Mouse (Mus musculus) mature B cell (primary cell): ENCODE measurements around the gene Kl.

Source experiments
- in situ Hi-C: fragments of 300-500 bp; cut with MboI; formaldehyde crosslinking; loops from 2 replicates; pipeline ENCODE4 v1.14.3; 2019

The Kl gene

DNA sequence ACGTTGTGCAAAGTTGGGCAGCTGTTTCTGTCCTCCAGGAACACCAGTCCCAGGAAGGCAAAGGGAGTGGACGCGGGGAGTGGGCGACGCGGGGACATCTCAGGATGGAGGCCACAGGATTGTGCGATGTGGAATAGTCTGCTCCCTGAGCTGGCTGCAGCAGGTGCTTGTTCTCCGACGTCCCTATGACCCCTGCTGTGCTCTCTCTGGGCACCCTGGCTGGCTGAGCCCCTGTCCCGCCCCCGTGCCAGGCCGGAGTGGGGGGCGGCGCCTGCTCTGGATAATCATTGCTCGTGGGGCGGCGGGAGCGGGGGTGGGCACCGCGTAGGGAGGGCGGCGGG, at the start of gene Kl:
Kl (plus strand) TSS at position 280 of the 341 bp plus-strand sequence.
- in situ Hi-C loops: no loop called here

DNA sequence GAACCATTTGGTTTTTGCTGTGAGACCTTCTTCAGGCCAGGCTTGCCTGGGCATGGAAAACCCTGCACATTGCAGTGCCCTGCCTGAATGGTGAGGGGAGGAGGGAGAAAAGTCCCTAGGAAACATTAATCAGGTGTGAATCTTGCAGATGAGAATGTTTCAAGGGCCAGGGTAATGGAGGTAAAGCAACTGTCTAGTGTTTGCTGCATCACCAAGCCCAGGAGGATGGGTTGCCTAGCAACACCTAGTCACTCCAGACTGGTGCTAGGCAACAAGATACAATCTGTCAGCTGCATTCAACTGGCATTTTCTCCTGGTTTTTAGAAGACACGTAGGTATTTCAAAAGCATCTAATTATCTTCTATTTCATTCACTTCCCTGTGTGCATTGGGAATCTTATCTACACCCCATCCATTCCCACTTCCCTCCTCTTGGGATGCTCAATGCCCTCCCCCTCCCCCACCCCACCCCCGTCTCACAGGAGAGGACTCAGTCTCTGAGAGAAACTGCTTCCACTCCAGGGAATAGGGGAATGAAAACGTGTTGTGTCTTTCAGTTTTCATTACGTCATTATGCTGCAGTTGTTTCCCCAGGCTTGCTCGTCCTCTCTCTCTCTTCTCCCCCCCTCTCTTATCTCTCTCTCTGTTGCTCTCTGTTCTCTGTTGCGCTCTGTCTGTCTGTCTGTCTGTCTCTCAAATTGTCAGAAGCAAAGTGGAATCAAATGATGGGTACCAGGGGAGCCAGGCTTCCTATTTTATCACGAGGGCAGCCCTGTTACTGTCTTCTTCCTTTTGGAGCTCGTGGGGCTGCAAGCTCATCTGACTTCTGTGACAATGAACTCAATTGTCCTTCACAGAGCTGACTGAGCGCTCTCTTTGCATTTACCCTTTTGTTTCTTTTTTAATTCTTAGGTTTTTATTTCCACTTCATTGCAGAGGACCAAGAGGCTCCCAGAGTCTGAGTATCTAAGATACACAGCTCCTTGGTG, 46.1 kb upstream of the Kl start:
- in situ Hi-C loops: no loop called here

DNA sequence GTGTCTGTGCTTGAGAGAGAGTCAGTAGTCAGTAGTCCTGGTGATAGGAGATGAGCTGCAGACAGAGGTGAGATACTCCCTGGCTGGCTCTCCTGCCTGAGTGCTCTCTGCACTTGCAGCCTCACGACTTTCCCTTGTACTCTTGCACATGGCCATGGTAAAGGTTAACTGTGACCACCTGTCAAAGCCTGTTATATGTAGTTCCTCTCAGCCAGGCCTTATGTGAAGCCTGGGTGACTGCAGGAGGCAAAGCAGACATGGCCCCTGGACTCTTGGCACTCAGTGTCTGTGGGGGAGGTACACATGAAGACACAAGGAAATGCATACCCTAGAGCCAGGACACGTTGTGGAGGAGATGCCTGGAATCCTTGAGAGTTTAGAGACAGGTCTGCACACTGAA, 40.3 kb upstream of the Kl start:
- in situ Hi-C loops: no loop called here

DNA sequence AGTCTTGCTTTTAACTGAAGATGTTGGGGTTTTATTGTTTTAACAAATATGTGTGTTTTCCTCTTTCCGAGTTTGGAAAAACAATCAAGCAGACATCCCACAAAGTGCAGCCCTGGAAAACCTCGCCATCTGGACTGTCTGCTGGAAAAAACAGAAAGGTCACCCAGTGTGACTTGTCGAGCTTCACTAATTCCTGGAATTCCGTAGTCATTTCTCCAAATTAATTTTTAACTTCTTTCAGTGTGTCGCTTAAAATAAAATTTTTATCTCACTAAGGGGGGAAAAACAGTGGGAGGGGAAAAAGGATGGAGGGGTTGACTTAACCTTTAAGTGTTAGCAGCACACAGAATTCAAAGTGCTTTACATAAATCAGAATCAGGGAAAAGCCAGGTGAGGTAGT, 39.8 kb upstream of the Kl start:
- in situ Hi-C loops: no loop called here

DNA sequence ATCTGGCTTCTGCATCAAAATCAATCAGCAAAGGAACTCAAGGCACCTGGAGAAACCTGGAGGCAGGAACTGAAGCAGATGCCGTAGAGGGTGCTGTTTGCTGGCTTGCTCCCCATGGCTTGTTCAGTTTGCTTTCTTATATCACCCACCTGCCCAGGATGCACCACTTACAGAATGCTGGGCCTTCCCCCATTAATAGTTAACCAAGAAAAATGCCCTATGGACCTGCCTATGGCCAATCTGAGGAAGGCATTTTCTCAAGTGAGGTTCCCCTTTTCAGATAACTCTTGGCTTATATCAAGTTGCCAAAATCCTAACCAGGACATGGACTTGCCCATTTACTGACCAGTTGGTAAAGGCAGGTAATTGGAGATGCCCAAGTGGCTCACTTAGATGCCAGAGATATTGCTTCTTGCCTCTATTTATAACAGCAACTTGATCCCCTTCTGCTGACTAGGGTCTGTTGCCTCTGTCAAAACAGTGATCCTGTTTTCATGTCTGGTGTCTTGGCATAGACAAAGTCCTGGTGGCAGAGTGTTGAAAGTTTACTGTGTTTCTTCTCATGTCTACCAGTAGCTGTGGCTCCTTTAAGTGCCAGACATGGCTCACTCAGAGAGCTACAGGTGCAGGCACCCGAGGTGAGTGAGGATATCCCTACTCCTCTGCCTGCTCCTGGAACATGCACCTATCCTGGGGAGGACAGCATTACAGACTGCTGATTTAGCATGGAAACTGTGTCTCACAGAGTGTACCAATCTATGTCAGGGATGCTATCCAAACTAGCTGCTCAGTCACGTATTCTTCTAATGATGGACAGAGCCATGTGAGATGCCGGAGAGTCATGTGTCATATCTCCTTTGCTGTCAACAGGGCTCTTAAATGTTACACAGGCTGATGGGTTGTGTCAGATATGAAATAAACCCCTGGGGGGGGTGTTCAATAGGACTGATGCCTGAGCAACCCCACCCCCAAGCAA, 37.0 kb upstream of the Kl start:
- in situ Hi-C loops: no loop called here

DNA sequence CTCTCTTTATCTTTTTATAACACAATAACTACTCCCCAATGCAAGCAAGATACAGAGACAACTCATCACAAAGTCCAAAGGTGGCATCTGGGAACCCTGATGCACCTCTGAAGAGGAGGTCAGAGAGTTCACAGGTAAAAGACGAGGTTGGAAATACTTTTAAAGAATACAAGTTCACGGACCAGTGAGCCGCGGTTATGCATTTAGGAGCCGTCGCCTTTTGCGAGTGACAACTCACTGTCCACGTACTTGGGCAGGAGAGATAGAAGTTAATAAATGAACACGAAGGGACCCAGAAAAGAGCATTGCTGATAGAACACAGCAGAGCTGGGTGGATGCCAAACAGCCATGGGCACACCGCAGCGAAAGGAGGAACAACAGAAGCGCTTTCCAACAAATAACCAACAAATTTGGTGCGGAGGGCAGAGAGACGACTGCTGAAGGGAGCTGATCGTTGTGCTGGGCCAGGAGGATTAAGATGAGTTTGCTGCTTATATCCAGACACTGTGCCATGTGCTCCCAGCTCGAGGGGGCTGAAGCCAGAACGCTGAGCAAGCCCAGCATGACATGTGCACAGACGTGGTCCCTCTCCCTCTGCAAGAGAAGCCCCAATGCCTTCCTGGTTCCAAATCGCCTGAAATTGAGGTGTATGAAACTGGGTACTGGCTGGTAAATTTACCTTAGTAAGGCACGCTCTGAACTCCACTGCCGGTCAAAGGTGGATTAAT, 35.1 kb upstream of the Kl start:
- in situ Hi-C loops: no loop called here

DNA sequence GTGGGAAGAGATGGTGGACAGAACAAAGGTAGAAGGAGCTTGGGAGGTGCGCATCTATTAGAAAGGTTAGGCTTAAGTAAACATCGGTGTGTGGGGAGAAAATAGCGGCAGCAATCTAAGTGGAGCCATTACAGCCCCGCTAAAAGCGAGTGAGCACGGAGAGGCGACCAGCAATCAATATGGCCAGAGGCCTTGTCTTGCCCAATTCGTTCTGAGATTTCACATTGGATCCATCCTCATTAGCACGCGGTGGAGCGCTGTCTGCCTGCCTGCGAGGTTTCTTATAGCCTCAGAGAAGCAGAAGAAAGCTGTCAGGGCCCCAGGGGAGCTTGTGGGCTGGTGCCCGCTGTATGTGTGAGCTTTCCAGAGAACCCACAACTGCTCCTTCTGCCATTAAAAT, 33.8 kb upstream of the Kl start:
- in situ Hi-C loops: no loop called here

DNA sequence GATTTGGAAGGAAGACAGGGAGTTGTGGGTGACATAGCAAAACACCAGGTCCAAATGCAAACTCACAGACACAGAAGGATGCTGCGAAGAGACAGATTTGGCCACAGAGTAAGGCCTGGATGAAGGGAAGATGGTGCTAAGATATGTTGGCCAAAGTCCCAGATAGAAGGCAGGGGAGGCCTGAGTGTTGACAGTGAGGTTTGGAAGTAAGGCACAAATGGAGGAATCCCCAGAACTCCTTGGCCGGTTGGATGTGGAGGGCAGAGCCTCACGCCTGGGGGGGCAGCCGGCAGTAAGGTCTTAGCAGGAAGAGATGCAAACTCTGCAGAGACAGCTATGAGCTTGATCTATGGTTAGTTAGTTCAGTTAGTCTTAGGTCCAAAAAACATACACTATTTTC, 33.1 kb upstream of the Kl start:
- in situ Hi-C loops: no loop called here

DNA sequence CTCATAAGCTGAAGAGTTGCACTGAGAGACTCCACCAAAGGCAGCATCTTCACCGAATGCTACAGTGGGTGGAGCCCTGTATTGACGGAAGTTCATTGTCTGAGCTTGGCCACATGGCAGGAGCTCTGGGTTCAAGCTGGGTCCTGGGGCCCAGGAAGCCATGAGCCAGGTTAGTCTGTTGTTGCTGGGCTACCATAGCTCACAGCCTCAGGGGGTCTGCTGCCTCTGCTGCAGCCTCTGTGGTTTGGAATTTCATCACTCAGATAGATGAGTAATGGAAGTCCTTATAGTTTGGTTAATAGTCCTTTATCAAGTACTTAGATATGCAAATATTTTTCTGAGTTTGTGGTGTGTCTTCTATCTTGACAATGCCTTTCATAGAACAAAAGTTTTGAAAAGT, 32.4 kb upstream of the Kl start:
- in situ Hi-C loops: no loop called here

DNA sequence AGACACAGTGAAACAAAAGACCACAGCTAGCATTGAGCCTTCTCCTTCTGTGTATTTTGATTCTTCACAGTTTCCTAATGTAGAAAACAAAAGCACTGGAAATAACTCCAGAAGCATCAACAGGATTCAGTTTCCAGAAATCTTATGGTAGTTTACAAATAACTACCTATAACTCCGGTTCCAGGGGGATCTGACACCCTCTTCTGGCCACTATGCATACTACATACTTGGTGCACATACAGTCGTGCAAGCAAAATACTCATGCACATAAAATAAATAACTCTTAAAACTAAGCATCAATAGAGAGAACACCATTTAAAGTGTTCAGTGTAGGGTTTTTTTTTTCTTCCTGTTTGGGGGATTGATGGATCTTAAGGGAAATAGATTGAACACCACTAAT, 23.0 kb upstream of the Kl start:
- in situ Hi-C loops: no loop called here

DNA sequence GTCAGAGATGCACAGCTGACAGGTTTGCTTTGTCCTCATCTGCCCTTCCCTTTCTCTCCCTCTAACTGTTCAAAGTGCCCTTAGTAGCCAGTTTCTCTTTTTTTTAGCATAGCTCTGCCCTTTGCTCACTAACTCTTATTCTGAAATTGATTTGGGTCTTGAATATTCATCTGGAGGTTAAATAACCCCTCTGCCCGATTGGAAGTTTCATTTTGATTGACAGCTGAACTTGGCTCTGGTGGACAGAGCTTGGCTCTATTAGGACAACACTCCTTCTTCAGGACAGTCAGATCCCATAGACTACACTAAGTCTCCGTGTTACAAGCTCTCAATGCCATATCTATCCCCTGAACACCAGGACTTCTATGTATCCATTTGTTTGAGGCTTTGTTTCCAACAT, 19.8 kb upstream of the Kl start:
- in situ Hi-C loops: no loop called here

DNA sequence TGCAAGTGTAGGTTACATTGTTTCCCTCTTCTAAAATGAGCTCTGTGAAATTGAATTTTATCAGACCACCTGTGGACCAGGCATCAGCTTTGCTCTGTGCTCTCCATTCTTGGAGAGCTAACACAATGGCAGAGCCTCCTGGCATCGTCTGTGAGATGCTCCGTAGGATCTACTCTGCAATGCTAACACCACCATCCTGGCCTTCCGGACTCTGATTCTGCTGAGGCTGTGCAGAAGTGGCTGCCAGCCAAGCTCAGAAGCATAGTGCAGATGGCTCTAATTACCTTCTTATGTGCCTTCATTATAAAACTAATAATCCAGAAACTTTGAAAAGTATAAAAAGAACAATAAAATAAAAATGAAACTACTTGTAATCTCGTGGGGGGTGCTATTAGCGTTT, 16.2 kb upstream of the Kl start:
- in situ Hi-C loops: no loop called here

DNA sequence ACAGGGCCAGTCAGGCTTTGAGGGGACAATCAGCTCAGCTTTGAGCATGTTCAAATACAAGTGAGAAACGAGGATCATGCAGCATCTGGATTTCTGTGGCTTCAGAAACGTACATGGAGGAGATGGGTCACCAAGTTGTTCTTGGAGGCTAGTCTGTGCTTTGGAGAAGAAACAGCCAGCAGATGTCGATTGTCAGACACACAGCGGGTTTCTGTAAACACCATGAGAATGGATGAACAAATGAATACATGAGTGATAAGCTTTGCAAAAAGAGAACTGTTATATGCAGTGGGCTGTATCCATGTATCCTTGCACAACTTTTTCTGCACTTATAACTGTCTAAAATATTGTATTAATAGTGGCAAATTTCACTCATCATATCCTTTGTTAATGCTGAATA, 15.6 kb upstream of the Kl start:
- in situ Hi-C loops: no loop called here

DNA sequence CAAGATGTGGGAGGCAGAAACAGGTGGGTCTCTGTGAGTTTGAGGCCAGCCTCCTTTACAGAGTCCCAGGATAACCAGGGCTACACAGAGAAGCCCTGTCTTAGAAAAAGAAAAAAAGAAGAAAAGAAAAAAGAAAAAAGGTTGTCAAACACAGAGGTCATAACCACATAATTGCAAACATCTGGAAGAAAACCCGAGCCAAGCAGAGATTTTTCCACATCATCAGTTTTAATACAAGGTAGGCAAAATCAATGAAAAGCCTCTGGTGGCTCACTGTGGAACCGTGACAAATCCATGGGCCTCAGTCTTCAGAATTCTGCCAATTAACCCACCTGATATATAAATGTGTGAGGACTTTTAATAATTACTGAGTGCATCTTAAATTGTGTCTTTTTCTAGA, 14.9 kb upstream of the Kl start:
- in situ Hi-C loops: no loop called here

DNA sequence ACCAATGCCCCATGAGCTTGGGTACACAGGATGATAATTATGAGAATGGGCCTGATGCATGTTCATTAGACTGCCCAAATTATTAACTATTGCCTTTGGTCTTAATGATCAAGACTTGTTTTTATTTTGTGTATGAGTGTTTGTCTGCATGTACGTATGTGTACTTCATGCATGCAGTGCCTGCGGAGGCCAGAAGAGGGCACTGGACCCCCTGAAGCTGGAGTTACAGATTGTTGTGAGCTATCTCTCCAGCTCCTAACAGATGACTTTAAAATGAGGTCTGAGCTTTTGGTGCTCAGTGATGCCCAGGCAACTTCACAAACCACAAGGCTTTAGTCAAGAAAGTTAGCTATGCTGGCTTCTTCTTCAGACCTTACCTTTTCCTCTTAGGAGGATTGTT, 6.8 kb upstream of the Kl start:
- in situ Hi-C loops: no loop called here

DNA sequence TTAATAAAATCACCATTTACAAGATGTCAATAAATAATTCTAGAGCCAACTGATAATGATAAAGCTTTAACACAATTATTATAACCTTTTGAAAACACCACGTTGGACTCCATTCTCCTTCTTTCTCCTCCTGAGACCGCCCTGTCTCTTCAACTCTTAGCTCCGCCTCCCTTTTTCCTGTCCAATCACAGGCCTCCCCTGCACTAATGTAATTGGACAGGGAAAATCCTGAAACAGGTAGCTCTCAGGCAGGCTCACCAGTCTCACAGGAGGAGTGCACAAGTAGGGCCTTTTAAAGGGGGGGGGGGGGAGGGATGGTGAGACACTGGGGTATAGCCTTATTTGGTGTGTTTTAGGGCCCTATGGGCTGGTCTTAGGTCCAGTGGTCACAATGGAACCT, 3.3 kb upstream of the Kl start:
- in situ Hi-C loops: no loop called here

DNA sequence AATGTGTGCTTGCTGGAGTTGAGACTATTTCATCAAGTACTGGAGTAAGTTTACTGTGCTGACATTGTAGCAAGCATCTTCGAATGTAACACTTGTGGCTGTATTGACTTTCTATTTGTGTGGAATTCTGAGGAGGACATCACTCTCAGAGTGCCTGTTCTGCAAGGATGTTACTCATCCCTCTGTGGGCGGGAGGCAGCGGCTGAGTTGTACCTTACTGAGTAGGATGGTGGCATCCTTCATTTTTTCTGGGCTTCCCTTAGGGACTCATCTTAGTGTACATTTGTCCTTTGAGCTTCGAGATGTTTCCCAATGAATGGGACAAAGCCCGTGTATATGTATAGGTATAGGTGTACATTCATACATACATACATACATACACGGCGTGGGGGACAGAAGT, 1.1 kb upstream of the Kl start:
- in situ Hi-C loops: no loop called here

DNA sequence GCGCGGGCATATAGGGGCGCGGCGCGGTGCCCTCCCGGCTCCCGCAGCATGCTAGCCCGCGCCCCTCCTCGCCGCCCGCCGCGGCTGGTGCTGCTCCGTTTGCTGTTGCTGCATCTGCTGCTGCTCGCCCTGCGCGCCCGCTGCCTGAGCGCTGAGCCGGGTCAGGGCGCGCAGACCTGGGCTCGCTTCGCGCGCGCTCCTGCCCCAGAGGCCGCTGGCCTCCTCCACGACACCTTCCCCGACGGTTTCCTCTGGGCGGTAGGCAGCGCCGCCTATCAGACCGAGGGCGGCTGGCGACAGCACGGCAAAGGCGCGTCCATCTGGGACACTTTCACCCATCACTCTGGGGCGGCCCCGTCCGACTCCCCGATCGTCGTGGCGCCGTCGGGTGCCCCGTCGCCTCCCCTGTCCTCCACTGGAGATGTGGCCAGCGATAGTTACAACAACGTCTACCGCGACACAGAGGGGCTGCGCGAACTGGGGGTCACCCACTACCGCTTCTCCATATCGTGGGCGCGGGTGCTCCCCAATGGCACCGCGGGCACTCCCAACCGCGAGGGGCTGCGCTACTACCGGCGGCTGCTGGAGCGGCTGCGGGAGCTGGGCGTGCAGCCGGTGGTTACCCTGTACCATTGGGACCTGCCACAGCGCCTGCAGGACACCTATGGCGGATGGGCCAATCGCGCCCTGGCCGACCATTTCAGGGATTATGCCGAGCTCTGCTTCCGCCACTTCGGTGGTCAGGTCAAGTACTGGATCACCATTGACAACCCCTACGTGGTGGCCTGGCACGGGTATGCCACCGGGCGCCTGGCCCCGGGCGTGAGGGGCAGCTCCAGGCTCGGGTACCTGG, 488 bp downstream of the Kl start:
- in situ Hi-C loops: no loop called here

DNA sequence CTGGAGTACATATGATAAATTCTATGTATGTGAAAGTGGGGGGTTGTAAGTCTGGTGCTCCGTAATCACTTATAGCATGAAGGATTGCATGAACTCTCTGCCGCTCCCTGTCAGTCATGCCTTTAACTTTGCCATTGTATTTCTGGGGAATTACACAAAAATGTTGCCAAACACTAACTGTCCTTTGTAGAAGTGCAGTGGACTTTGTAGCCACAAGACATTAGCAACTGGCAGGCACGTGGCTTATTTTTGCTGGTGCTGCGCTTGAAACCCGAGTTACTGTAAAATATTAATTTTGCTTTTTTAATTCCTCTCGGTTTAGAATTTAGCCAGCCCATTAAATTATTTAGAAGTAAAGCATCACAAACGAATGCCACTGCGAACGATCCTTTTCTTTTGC, 2.4 kb downstream of the Kl start:
- in situ Hi-C loops: no loop called here

DNA sequence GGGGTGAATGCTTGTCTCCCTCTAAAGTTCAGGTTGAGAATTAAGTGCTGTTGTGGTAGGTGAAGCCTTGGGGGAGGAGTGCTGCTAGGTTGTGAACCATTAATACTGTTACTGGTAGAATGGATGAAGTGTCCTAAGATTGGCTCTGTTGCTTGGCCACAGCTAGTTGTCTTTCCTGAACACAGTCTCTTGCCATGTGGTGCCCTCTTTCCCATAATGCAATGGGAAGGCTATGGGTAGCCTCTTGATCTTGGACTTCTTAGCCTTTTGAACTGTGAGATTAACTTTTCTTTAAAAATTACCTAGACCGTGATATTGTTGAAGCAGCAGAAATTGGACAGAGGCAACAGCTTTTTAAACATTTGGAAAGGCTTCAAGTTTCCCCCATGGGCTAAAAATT, 7.5 kb downstream of the Kl start:
- in situ Hi-C loops: no loop called here

DNA sequence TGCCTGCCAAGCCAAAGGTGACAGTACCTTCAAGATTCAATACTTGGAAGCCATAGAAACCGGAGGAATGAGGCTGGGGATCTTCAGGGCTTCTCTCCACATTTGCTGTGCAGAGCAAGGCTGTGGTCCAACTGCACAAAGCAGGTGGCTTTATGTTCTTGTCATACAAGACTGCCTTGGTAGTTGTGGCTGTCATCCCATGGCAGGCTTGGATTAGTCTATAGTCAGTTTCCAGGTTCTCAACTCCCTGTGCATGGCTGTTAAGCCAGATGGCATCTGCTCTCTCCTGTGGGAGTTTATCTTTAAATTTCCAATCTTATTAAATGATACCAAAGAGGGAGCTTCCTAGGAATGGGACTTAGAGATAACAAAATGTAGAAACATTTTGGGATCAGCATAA, 9.2 kb downstream of the Kl start:
- in situ Hi-C loops: no loop called here
